Mouse (Mus musculus): ENCODE data around the gene Celf5. TPM values are rescaled to one million over a fixed set of nuclear protein-coding genes. Genes with fewer than 3 reads are reported as not detected.

Gene Celf5
- total RNA-seq, 2 experiments from 2014 or later: 285 to 286 TPM

- DNase-seq (ENCODE audit: low spot score in 2 of 2): peak in 1 of 2 experiments; percentile 71
- intact Hi-C loops (cut with DNase I): loop anchor here (2.0 kb wide), 1 partner anchor 15 kb away; no protein-coding TSS in a partner anchor
Measured at GRCm38 (mm10) chr10:81483983-81484382, 1.5 kb upstream of the Celf5 start.

- intact Hi-C loops (cut with DNase I): loop anchor here (2.0 kb wide), 1 partner anchor 13 kb away; no protein-coding TSS in a partner anchor
- no peak for DNase-seq (ENCODE audit: low spot score in 2 of 2)
Measured at GRCm38 (mm10) chr10:81481605-81482532, 640 bp downstream of the Celf5 start.

- no peak for DNase-seq (ENCODE audit: low spot score in 2 of 2)
- intact Hi-C loops (cut with DNase I): no loop called here
Measured at GRCm38 (mm10) chr10:81474461-81474860, 8.0 kb downstream of the Celf5 start.

- intact Hi-C loops (cut with DNase I): no loop called here
- DNase-seq (ENCODE audit: low spot score in 2 of 2): peak; percentile 92 to 98
Measured at GRCm38 (mm10) chr10:81473003-81473451, 9.5 kb downstream of the Celf5 start.

GRCm38 (mm10) chr10:81472403-81473002, 10.0 kb downstream of the Celf5 start:
- no peak for DNase-seq (ENCODE audit: low spot score in 2 of 2)
- intact Hi-C loops (cut with DNase I): no loop called here

- intact Hi-C loops (cut with DNase I): no loop called here
- DNase-seq (ENCODE audit: low spot score in 2 of 2): peak in 1 of 2 experiments; percentile 77
Measured at GRCm38 (mm10) chr10:81470454-81470853, 12.1 kb downstream of the Celf5 start.

GRCm38 (mm10) chr10:81469253-81469652, 13.3 kb downstream of the Celf5 start:
- intact Hi-C loops (cut with DNase I): loop anchor here (2.0 kb wide), 1 partner anchor 14 kb away; the partner anchor contains the start of gene Celf5
- peak; percentile 66 to 96 for DNase-seq (ENCODE audit: low spot score in 2 of 2)

GRCm38 (mm10) chr10:81467670-81468235, 14.8 kb downstream of the Celf5 start:
- peak in 1 of 2 experiments; percentile 68 for DNase-seq (ENCODE audit: low spot score in 2 of 2)
- intact Hi-C loops (cut with DNase I): loop anchor here (2.0 kb wide), 1 partner anchor 15 kb away; the partner anchor contains the start of gene Celf5

GRCm38 (mm10) chr10:81466881-81467280, 15.6 kb downstream of the Celf5 start:
- intact Hi-C loops (cut with DNase I): no loop called here
- no peak for DNase-seq (ENCODE audit: low spot score in 2 of 2)

- intact Hi-C loops (cut with DNase I): no loop called here
Measured at GRCm38 (mm10) chr10:81466066-81466465, 16.4 kb downstream of the Celf5 start.

GRCm38 (mm10) chr10:81465265-81465645, 17.3 kb downstream of the Celf5 start:
- intact Hi-C loops (cut with DNase I): no loop called here
- DNase-seq (ENCODE audit: low spot score in 2 of 2): no peak

More at GRCm38 (mm10) chr10:81466066-81466465, 16.4 kb downstream of the Celf5 start:
- DNase-seq (ENCODE audit: low spot score in 2 of 2): no peak

- no peak for DNase-seq (ENCODE audit: low spot score in 2 of 2)
- intact Hi-C loops (cut with DNase I): no loop called here
Measured at GRCm38 (mm10) chr10:81464405-81465264, 17.9 kb downstream of the Celf5 start.

- DNase-seq (ENCODE audit: low spot score in 2 of 2): no peak
- intact Hi-C loops (cut with DNase I): no loop called here
Measured at GRCm38 (mm10) chr10:81463531-81463930, 19.0 kb downstream of the Celf5 start.

GRCm38 (mm10) chr10:81462917-81463316, 19.6 kb downstream of the Celf5 start:
- intact Hi-C loops (cut with DNase I): no loop called here
- DNase-seq (ENCODE audit: low spot score in 2 of 2): no peak

GRCm38 (mm10) chr10:81462415-81462804, 20.1 kb downstream of the Celf5 start:
- intact Hi-C loops (cut with DNase I): no loop called here
- DNase-seq (ENCODE audit: low spot score in 2 of 2): no peak

- DNase-seq (ENCODE audit: low spot score in 2 of 2): no peak
- intact Hi-C loops (cut with DNase I): no loop called here
Measured at GRCm38 (mm10) chr10:81461673-81462414, 20.7 kb downstream of the Celf5 start.

- no peak for DNase-seq (ENCODE audit: low spot score in 2 of 2)
- intact Hi-C loops (cut with DNase I): no loop called here
Measured at GRCm38 (mm10) chr10:81460951-81461350, 21.6 kb downstream of the Celf5 start.

- DNase-seq (ENCODE audit: low spot score in 2 of 2): no peak
- intact Hi-C loops (cut with DNase I): no loop called here
Measured at GRCm38 (mm10) chr10:81460471-81460870, 22.0 kb downstream of the Celf5 start.
